Mouse (Mus musculus): ENCODE data around the gene Plekha8.
A peak's percentile ranks its signal among the peaks of the same experiment; 100 is the strongest.

Gene Plekha8

DNA sequence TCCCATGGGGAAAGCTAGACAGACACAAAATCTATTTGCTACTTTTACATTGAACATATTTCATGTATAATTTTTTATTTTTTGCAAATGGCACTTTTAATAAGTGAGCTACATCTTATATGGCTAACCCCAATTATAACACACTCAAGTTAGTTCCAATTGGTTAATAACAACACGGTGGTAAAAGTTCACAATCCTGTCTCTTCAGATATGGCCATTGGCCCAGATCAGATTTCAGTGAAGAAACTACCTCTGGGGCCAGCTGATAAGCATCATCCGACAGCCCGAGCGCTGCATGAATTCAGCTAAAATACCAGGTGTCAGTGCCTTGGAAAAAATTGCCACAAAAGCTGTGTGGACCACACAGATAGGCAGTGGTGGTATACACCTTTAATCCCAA lies 7.2 kb upstream of the Plekha8 start:
- no peak for DNase-seq

DNA sequence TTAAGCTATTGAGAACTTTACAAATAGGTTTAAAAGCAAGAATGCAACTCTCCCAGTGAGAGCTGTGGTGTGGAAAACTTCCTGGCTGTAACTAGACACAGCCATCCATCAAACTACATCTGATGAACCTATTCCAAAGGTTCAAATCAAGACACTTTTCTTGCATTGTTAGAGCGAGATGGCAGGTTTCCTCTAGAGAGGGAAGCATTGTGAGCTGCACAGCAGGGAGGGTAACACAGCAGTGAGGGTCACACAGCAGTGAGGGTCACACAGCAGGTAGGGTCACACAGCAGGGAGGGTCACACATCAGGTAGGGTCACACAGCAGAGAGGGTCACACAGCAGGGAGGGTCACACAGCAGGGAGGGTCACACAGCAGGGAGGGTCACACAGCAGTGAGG lies 6.7 kb upstream of the Plekha8 start:
- no peak for DNase-seq

DNA sequence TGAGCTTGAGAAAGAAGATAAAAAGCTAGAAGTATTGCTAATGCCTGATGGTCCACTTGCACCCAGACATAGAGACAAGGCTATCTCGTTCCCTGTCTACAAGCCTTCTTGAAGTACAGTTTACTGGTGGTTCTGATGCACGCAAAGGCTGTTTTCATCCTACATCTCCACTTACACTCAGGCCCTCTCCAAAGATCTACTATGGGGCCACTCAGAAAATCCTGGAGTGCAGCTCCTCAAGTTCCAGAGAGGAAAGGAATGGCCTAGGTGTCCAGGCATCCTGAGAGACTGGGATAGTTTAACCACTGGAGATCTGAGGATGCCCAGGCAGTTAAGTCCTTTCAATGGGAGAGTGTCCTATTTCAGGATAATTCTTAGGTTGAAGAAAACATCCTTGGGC lies 4.2 kb upstream of the Plekha8 start:
- no peak for DNase-seq

DNA sequence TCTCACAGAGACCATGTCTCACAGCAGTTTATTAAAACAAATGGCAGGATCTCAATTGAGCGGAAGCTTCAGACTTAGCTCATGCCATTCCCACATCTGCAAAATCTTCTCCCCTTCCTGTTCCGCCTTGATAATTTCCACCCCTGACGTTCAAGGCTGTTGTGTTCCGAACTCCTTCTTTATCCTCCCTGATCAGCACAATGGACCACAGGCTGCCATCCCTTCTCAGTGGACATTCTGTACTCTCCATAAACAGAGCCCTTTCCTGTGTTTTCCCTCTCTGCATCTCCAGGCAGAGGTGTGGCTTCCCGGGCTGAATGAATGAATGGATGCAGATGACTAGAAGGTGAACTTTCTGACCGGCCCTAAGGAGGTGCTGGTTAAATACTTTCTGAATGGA lies 3.1 kb upstream of the Plekha8 start:
- no peak for DNase-seq

- peak; percentile 97 for DNase-seq
Observed at GRCm38 (mm10) chr6:54592938-54593535, 1.9 kb upstream of the Plekha8 start.

GRCm38 (mm10) chr6:54593766-54594468 lies 994 bp upstream of the Plekha8 start:
- DNase-seq, result peak; percentile 91

GRCm38 (mm10) chr6:54595330-54595878 lies 493 bp downstream of the Plekha8 start:
- DNase-seq, result no peak

GRCm38 (mm10) chr6:54597208-54597607 lies 2.3 kb downstream of the Plekha8 start, which contains the start of gene Fkbp14:
Gene Fkbp14 (minus strand): TSS chr6:54597308.
- no peak for DNase-seq

DNA sequence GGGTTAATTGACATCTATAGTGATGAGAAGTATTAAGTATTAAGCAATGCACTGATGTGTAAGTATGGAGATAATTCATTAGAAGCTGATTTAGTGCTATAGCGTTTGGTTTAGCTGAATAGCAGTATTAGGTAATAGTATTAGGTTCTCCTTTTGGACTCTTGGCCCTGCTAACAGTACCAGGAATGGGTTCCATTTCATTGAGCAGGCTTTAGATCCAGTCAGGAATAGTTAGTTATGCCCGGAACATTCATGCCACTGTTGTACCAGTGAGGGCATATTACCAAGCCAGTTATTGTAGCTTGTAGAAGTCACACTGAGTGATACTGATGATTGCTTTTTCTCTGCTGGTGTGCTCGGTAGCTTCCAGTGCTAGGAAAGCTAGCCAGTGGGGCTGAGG lies 2.8 kb downstream of the Plekha8 start:
- DNase-seq, result peak; percentile 72

- no peak for DNase-seq
Observed at GRCm38 (mm10) chr6:54600681-54601347, 5.9 kb downstream of the Plekha8 start.

DNA sequence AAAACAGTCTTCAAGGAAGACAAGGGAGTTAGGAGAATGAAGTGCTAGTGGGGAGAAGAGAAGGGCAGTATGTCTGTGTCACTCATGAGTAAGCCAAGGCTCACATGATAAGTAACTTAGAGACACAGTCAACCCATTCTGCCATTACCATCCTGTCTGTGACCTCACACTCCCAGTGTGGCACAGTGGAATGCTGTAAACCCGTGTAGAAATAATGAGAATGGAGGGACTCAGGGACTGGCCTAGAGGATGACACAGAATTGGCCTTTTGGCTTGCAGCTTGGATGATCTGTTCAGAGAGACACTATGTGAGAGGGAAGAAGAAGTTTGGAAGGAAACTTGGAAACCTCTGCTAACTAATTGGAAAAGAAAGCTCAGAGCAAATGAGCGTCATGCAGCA lies 8.0 kb downstream of the Plekha8 start:
- no peak for DNase-seq

- peak; percentile 49 for DNase-seq
Observed at GRCm38 (mm10) chr6:54604001-54604715, 9.2 kb downstream of the Plekha8 start.

- DNase-seq, result no peak
Observed at GRCm38 (mm10) chr6:54606241-54606640, 11.3 kb downstream of the Plekha8 start.

DNA sequence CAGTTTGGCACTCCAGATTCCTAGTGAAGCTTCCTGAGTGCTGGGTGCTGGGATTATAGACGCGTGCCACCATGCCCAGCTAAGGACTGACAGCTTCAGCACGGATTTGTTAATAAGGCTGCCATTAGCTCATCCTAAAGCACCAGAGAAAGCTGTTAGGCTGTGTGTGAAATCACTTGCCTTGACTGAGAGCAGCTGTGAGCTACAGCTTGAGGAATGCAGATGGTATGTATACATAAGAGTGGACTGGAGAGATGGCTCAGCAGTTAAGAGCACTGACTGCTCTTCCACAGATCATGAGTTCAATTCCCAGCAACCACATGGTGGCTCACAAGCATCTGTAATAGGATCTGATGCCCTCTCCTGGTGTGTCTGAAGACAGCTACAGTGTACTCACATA lies 22.5 kb downstream of the Plekha8 start:
- DNase-seq, result no peak

GRCm38 (mm10) chr6:54619530-54619929 lies 24.6 kb downstream of the Plekha8 start:
- no peak for DNase-seq

DNA sequence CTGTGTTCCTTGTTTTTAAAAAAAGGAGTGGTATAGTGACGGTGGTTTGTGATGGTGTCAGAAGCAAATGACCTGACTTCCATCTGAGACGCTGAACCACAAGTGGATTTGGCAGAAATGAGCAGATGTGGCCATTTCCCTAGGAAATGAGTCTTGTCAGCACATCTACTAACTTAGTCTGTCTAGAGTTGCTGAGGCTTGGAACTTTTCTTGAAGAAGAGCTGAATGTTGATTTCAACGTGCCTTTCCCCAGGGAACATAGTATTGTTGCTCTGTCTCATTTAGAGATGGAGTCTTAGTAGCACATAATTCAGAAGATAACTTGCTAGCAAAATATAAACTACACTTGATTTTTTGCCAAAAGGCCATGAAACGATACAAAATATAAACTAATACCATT lies 25.4 kb downstream of the Plekha8 start:
- no peak for DNase-seq

GRCm38 (mm10) chr6:54628381-54628780 lies 33.5 kb downstream of the Plekha8 start:
- DNase-seq, result no peak

DNA sequence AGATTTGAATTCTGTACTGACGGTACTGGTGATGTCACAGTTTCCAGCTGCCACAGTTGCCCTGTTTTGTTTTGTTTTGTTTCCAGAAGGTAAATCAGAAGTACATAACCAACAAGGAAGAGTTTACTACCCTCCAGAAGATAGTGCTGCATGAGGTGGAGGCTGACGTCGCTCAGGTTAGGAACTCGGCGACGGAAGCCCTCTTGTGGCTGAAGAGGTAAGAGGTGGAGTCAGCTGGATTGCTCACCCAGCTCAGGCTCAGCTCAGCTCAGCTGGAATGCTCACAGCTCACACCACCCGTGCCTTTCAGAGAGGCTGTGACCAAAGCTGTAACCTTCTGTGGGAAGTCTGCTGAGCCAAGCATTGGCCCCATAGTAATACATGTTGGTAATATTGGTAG lies 34.8 kb downstream of the Plekha8 start:
- DNase-seq, result peak; percentile 60

DNA sequence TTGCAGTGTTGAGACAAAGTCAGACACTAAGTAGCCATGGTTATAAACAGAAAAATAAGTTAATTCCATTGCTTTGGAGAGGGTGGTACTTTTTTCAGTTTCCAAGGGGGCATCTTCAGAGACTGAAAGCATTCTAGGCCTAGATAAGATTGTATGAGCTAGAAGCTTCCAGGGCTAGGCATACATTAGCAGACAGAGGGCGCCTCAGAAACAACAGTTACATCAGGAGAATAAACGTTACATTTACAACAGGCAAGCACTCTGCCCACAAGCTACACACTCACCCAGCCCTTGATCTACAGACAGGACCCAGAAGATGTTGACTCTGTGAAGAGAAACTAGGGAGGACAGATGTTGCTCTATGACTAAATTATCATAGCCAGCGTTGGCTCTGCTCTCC lies 36.6 kb downstream of the Plekha8 start:
- peak; percentile 13 for DNase-seq

DNA sequence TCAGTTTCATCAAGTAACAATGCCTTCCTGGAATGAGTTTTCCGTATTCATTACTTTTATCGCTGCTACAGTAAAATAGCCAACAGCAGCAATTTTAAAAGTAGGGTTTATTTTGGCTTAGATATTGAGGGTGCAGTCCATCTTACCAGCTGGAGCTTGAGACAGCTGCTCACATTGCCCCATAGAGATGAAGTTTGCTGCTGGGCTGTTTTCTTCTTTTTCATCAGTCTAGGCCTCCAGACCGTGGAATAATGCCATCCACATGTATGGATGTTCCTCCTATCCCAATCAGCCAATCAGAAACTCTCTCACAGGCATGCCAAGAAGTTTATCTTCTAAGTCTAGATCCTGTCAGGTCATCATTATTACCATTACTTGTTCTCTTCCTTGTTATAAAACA lies 45.0 kb downstream of the Plekha8 start:
- no peak for DNase-seq

GRCm38 (mm10) chr6:54641953-54642352 lies 47.0 kb downstream of the Plekha8 start:
- DNase-seq, result no peak

DNA sequence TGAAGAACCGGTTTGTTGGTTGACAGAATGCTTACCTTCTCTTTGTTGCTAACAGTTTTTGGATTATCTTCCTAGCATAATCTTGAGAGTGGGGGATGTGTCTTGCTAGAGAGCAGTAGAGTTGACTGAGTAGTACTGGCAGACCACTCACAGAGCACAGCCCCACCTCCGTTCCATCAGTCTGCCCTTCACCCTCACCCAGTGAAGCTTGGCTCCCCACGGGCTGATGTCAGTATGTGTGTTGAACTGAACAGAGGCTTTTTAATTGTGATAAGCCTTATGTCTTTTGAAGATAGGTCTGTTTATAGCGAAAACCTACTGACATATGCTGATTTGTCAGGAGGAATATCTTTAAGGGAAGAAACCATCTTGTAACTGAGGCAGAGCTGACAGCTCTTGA lies 48.3 kb downstream of the Plekha8 start:
- DNase-seq, result no peak

- DNase-seq, result peak; percentile 18
Observed at GRCm38 (mm10) chr6:54655471-54656095, 60.7 kb downstream of the Plekha8 start.
